Mouse (Mus musculus): Measurements from ENCODE around the gene Lama2.
"Not testable (repeated sequence)": the region's sequence is repeated elsewhere in the genome, so short reads cannot be mapped to it uniquely, and the experiment has no call there.

Gene Lama2

DNA sequence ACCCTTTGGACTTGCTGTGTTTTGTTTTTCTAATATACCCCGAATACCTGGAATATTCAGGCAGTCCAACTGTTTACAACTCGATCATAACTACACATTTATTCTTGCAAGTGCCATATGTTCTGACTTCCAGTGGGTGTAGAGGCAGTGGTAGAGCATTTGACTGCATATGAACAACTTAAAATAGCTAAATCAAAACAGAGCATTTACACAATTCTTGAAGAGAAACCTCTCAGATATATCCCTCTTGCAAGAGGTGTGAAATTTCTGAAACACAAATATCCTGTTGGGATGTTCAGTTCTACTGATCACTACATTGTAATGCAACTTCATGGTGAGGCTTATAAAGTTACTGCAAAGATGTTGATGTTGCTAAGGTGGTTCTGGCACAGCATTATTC is 572.4 kb downstream of the Lama2 start:
- DNase-seq (ENCODE audit: low read depth in 1 of 2, low spot score in 2 of 2): no peak

DNA sequence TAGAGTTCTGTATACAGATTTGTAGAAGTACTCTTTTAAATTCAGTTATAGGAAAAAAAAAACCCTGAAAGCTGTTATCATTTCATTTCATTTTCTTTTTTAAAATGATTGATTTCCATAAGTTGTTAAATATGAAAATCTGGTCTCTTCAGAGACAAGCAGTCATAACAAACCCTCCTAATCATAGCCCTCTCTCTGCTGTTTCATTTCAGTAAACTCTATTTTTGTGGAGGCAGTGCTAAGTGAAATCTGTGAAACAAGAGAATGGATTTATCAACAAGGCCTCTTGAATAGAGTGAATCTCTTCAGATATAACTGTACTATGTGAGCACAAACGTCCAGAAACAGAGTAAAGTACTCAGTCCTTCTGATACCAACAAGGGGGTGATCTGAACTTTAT is 577.7 kb downstream of the Lama2 start:
- no peak for DNase-seq (ENCODE audit: low read depth in 1 of 2, low spot score in 2 of 2)

DNA sequence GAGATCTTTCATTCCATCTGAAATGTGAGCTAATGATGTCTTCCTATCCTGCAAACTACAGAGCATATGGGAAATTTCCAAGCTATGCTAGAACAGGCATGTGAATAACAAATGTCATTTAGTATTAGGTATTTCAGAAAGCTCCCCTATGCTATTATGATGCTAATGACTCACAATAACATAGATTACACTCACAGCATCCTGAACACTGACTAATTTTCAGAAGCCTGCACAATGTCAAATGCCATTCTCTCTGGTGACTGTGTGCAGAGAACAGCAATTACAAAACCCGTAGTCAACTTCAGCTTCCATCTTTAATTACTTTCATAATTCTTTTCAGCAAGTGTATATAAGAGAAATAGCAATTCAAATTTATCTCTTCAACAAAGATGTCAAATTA is 596.9 kb downstream of the Lama2 start:
- no peak for DNase-seq (ENCODE audit: low read depth in 1 of 2, low spot score in 2 of 2)

DNA sequence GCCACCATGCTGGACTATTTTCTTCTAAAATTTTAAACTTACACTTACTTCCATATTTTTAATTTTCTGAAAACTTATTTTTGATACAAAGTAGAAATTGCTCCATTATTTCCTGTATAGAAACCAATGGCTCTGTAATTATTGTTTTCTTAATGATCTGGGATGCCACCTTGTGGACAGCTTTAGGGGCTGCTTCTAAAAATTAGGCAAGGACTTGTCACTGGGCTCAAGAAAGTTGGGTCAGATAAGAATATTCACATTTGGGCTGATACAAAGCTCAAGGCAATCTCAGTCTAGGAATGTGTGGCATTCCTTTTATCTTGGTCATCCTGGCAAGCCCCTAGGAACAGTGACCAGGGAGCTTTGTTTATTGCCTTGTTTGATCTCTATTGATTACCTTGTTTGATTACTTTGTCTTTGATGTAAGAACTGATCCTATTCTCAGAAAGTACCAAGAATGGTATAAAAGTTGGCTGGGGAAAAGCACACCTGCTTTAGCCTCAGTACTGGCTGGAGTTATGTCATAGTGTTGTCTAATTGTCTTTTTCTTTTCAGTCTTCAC is 606.7 kb downstream of the Lama2 start:
- DNase-seq (ENCODE audit: low read depth in 1 of 2, low spot score in 2 of 2): no peak

DNA sequence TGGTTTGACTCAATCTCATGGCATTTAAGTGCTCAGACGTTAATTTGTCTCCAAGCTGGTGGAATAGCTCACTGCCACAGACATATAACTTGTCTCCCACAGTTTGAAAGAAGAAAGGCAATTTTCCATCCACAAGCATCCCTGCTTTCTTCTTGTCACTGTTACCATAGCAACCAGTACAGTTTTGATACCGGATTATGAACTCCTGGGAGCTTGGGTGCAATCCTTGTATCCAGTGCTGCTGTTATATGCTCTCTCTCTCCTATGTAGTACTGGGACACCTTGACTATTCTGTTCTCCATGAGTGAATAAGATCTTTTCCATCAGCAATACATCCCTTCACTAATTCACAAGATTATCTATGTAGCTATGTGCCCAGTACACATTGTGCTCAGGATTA is 612.2 kb downstream of the Lama2 start:
- DNase-seq (ENCODE audit: low read depth in 1 of 2, low spot score in 2 of 2): no peak

DNA sequence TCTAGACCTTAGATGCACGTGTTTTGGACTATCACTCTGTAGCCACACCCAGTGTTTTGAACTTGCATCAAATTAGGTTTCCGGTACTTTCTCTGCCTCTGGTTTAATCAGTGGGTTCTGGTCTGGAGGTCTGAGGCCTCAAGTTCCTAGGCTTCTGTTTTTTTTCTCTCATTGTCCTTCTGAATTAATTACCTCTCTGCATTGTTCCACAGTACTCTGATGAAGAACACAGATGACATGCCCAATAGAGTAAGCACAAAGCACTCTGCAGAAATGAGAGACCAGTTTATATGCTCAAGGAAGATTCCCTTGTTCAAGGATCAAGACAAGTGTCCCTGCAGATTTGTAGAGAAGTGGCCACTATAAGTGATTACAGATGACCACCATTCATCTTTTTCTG is 613.8 kb downstream of the Lama2 start:
- no peak for DNase-seq (ENCODE audit: low read depth in 1 of 2, low spot score in 2 of 2)

DNA sequence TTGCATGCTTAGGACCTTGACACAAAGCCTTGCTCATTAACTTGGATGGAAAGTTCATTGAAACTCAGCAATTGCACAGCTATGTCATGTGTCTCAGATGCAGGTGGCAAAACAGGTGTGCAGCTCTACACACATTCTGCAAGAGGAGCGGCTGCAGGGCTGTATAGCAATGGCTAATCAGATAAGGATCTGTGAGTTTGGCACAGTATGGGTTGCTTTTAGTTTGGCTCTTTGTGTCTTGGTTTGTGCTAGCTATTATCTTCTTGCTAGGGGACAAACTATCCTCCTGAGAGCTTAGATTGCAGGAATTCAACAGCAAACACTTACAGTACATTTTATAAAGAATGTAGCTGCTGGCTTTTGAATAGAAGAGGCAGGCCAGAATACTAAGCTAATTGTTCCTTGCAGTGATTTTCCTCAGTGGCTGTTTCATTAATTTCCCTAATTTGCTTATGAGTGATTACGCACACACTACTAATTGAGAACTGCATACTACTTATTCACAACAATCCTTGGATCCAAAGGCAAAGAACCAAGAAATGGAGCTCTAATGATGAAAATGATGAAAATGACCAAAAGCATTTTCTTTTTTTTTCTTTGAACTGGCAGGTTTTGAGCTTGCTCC is 617.9 kb downstream of the Lama2 start:
- no peak for DNase-seq (ENCODE audit: low read depth in 1 of 2, low spot score in 2 of 2)

DNA sequence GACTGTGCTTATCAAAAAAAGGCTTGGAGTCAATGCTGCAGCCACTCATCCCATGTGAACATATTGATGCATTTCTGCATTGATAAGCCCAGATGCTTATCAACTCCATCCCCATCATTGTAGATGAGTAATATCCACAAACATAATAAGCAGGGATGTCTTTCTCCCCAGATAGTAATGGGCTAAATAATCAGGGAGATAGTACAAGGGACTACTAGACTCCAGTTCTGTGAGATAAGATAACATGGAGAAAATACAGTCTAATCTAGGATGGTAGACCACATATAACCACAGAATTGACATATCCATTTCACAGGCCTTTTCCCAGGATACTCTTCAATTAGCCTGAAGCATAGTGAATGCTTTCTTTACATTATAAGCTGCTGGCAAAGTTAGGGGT is 622.9 kb downstream of the Lama2 start:
- no peak for DNase-seq (ENCODE audit: low read depth in 1 of 2, low spot score in 2 of 2)

DNA sequence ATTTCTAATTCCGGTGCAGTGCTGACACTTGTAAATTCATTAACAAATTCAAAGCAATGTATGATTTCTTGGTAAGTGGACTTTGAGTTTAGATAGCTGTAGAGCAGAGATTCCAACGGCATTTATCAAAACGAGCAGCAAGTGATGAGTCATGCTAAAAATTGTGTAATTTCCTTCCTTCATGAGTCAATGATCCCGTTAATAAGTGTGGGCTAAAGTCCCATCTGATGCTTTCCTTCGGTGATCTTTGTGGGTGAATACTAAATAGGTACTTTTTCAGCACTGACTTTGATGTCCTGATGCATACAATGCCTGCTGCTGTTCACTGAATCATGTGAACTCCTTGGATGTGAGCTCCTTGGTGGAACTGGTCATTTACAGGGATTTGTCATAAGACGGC is 623.6 kb downstream of the Lama2 start:
- DNase-seq (ENCODE audit: low read depth in 1 of 2, low spot score in 2 of 2): no peak

DNA sequence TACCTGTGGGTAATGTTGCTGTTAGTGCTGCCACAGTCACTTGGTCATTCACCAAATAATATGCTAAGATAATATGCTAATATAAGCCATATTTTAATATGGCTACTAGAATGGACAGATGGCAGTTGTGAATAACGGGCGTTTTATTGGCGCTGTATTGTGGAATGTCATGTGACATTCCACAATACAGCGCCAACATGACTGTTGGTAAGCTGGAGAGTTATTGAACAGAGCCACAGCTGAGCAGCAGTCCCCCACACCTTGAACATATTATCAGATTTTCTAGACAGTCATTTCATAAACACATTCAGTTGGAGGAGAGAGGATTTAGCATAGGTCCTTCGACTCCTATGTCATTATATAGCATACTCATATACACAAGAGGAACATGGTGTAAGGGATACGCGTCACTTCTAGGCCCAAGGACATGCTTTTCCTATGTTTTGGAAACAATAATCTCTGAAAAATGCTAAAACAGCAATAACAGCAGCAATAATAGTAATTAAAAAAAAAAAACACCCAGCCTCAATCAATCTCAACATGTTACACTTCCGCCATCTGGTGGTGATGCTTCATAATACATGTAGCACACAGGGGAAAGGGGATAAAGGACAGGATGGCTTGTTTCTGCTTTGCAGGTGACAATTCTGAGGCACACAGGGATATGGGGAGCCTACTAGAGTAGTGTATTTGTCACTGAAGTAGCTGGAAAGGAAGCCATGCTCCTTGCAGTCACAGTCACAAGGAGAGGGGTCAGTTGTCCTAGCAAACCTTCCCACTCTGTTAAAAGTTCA is 624.2 kb downstream of the Lama2 start:
- no peak for DNase-seq (ENCODE audit: low read depth in 1 of 2, low spot score in 2 of 2)

DNA sequence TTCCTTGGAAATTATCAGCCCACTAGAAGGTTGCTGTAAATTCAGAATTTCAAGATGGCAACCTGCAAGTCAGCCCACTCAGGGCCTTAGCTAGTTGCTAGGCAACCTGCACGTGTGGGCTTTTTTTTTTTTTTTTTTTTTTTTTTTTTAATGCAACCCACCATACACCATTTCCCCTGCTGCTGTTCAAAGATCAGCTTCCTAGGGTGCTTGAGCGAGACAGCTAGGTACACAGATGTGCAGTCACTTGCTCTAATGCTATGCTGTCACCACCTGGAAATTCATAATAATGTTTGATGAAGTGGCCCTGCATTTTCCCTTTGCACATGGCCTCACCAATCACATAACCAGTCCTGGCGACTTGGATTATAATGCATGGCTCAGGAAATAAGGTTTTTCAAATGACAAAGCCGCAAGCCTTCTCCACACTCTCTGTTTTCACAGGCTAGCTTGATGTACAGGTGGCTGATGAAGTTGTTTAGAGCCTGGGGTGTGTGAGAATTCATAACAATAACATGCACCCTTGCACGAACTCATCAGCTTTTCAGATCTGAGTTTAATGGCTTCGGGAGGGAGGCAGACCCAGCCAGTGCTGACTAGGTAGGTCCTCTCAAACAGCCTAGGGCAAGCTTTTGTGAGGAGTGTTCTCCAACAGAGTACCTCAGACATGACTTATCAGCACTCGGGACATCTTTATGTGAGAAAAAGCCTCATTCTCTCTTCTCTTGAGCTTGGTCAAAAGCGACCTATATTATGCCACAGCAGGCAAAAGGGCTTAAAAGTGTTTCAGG is 625.4 kb downstream of the Lama2 start:
- no peak for DNase-seq (ENCODE audit: low read depth in 1 of 2, low spot score in 2 of 2)

DNA sequence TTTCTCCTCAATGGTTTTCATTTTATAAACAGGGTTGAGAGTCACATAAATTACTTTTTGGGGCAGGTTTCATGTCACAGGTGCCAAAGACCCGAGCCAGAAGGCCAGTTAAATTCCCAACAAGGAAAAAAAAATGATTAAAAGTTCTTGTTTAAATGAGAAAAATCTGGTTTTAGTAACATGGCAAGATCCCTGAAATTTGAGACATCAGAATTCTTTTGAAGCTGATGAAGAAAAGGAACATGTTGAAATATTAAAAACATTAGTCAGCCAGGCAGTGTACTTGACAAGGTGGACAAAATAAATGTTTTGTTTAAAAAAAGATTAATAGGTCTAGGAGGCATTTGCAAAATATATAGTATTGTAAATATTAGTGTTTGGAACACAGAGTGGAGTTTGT is 634.1 kb downstream of the Lama2 start:
- no peak for DNase-seq (ENCODE audit: low read depth in 1 of 2, low spot score in 2 of 2)

DNA sequence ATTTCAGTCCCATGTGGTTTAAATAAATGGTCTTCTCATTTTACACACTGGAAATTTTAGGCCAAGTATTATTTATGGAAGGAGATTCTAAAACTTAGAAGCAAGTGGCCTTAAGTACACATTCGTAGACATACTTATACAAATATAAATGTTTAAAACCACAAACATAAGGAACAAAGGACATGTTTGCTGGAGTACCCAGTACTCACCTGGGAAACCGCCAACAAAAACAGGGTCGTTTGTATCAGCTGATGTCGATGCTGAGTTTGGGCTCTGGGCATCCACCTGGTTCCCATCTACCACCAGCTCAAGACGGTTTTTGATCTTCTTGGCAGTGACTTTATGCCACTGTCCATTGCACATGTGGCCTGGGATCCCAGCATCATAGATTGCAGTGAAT is 635.5 kb downstream of the Lama2 start:
- DNase-seq (ENCODE audit: low read depth in 1 of 2, low spot score in 2 of 2): not testable (repeated sequence)

DNA sequence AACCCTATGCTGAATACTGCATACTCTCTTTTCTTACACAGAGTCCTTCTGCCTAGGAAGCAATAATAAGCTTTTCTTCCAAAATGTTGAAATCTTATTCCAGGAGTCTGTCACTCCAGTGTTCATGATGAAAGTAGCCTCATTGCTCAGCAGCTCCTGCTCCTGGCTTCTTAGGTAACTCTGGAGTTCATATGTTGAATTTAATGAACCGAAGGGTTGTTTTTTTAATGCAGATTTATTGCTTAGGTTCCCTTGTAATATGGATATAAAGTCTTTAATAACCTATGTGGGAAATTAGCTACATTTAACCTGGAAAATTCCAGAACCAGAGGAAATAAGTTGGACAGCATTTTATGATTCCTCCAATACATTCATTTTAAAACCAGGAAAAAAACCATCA is 636.0 kb downstream of the Lama2 start:
- no peak for DNase-seq (ENCODE audit: low read depth in 1 of 2, low spot score in 2 of 2)

DNA sequence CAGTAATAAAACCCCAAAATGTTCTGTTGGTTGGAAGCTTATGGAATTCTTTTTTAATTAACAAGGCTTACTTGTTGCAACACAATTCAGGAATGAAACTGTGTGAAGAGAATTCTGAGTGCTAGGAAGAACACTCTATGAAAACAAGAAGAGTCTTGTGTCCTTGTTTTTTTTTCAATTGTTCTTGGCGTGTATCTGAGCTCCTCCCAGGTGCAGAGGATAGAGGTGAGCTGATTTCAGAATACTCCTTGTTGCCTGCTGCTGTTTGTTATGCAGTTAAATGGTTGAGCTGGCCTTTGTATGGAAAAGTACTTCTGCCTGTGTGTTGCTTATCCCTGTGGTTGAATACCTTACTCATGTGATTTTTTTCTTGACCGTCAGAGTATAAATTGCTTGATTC is 636.9 kb downstream of the Lama2 start:
- DNase-seq (ENCODE audit: low read depth in 1 of 2, low spot score in 2 of 2): no peak

DNA sequence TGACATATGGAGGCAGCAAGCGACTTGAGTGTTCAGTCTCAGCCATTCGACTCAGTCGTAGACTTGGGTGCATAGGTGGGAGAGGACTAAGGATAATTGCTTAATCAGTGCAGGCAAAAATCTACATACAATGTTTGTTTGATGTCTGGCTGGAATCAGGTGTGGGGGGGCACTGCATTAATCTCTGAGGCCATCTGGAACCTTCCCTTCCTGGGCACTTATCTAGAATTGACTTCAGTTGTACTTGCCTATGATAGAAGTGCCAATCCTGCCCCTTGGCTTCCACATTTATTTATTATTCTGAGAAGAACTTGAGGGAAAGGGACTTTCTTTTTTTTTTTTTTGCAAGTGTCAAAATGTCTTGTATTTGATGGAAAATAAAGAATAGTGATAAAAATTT is 644.2 kb downstream of the Lama2 start:
- DNase-seq (ENCODE audit: low read depth in 1 of 2, low spot score in 2 of 2): no peak

DNA sequence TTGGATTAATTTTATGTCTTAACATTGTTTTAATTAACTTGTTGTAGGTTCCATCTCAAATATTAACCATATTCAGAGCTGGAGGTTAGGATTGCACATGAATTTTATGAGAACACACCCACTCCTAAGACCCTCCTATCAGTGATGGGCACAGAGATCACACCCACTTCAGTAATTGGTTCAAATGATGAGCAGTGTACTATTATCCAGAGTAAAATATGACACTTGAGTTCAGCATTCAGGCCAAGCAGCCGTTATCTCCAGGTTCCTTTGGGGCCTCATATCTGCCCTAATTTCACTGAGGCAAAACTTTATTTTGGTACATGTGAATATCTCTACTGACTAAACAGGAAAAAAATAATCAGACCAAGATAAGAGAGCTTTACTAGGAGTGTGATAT is 645.3 kb downstream of the Lama2 start:
- DNase-seq (ENCODE audit: low read depth in 1 of 2, low spot score in 2 of 2): no peak

DNA sequence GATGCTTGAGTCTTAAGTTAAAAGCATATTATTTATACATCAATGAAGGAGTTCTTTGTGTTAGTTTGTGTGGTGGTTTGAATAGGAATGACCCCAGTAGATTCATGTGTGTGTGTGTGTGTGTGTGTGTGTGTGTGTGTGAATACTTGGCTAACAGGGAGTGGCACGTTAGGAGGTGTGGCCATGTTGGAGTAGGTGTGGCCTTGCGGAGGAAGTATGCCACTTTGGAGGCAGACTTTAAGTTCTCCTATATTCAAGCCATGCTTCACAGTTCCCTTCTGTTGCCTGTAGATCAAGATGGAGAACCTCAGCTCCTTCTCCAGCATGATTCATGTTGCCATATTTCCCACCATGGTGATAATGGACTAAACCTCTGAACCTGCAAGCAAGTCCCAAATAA is 646.0 kb downstream of the Lama2 start:
- no peak for DNase-seq (ENCODE audit: low read depth in 1 of 2, low spot score in 2 of 2)

DNA sequence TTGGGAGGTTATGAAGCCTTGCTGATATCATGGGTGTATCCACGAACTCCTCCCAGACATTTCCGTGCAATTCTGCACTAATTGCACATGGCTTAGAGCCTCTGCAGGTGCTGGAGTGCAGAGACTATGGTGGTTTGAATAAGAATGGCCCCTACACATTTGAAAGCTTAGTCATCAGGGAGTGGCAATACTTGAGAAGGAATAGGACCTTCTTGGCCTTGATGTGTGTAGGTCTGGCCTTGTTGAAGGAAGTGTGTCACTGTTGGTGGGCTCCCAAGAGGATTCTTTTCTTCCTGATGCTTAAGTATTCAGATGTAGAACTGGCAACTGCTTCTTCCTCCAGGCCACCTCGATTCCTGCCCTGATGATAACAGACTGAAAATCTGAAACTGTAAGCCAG is 661.0 kb downstream of the Lama2 start:
- no peak for DNase-seq (ENCODE audit: low read depth in 1 of 2, low spot score in 2 of 2)

DNA sequence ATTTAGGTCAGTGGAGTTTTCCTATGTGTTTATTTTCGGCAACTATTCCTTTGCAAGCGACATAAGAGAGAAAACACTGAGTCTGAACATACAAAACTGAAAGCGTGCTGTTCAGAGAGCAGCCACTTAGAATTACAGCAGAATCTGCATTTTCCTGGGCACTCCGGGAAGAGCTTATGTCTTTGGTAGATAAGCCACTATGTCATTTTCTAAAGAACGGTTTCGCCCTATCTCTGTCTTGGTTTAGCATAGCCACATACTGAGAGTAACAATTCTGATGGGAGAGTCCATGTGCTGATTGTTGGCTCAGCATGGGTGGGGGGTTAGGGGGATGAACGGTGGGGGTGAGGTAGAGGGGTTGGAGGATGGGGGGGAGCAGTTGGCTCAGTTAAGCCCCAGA is 669.1 kb downstream of the Lama2 start:
- no peak for DNase-seq (ENCODE audit: low read depth in 1 of 2, low spot score in 2 of 2)

DNA sequence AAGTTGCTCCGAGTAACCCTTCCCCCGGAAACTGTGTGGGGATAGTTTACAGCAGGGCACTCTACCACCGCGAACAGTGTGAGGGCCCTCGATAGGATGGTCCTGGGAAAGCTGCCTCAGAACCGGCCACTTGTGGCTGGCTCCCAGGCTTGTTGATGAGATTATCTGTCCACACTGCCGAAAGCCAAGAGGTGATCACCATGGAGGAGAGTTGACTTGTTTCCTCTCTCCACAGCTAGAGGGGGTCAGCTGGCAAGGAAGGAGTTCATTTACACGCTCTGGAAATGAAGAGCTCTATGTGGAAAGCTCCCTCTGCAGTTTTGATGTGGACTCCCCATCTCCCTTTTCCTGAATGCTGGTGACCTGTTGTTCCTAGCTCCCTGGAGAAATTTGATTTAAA is 669.9 kb downstream of the Lama2 start:
- no peak for DNase-seq (ENCODE audit: low read depth in 1 of 2, low spot score in 2 of 2)

DNA sequence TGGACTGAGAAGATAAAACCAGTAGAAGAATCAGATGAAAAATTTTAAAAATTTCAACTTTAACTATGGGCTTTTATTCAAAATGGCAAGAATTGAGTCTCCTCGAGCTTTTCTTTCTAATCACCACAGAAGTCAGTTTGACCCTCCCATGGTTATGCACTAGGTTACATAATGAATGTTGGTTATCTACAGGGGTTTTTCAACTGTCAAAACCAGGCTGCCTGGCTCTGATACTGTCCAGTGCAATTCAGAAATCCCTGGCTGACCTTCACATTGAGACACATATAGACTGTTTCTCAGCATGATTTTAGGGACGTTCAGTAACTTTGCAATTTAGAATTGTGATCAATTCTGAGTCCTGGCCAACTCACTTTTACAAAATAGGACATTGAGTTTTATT is 671.2 kb downstream of the Lama2 start:
- no peak for DNase-seq (ENCODE audit: low read depth in 1 of 2, low spot score in 2 of 2)
